Mouse (Mus musculus) cerebellum, postnatal 14 days (tissue): ENCODE measurements around the gene Txndc15.
"Not testable (repeated sequence)": the region's sequence is repeated elsewhere in the genome, so short reads cannot be mapped to it uniquely, and the experiment has no call there.

Experiments used
- DNase-seq, 2 experiments: peaks; one replicate each; pipeline ENCODE4 v3.0.0; 2021; ENCODE audit warnings: mixed read lengths in 2 of 2

Txndc15 gene

GRCm38 (mm10) chr13:55714501-55715166 is at the start of gene Txndc15:
Gene Txndc15 (plus strand): TSS chr13:55714650.
- DNase-seq = peak; percentile 93 to 95

GRCm38 (mm10) chr13:55668550-55668949 is 45.9 kb upstream of the Txndc15 start:
- peak; percentile 42 to 68 for DNase-seq

- no peak for DNase-seq
Measured at GRCm38 (mm10) chr13:55672711-55673110, 41.7 kb upstream of the Txndc15 start.

- DNase-seq = no peak
Measured at GRCm38 (mm10) chr13:55677364-55677763, 37.1 kb upstream of the Txndc15 start.

- DNase-seq = no peak
Measured at GRCm38 (mm10) chr13:55682201-55682600, 32.2 kb upstream of the Txndc15 start.

- DNase-seq = no peak
Measured at GRCm38 (mm10) chr13:55683581-55683980, 30.9 kb upstream of the Txndc15 start.

GRCm38 (mm10) chr13:55686107-55686633 is 28.3 kb upstream of the Txndc15 start:
- DNase-seq = no peak

GRCm38 (mm10) chr13:55687927-55688602 is 26.4 kb upstream of the Txndc15 start:
- DNase-seq = no peak

- peak; percentile 93 to 96 for DNase-seq
Measured at GRCm38 (mm10) chr13:55692535-55693242, 21.8 kb upstream of the Txndc15 start, which contains the start of gene B230219D22Rik. Gene B230219D22Rik (plus strand): TSS chr13:55693124.

GRCm38 (mm10) chr13:55693243-55693721 is 21.2 kb upstream of the Txndc15 start:
- DNase-seq = no peak

- no peak for DNase-seq
Measured at GRCm38 (mm10) chr13:55694110-55694509, 20.3 kb upstream of the Txndc15 start.

- DNase-seq = not testable (repeated sequence)
Measured at GRCm38 (mm10) chr13:55695989-55696388, 18.5 kb upstream of the Txndc15 start.

- no peak for DNase-seq
Measured at GRCm38 (mm10) chr13:55704301-55704700, 10.1 kb upstream of the Txndc15 start.

GRCm38 (mm10) chr13:55712846-55713245 is 1.6 kb upstream of the Txndc15 start:
- DNase-seq = no peak

- no peak for DNase-seq
Measured at GRCm38 (mm10) chr13:55715167-55715512, 690 bp downstream of the Txndc15 start.

GRCm38 (mm10) chr13:55715908-55716510 is 1.6 kb downstream of the Txndc15 start:
- DNase-seq = no peak

GRCm38 (mm10) chr13:55721516-55721915 is 7.1 kb downstream of the Txndc15 start:
- peak; percentile 66 to 75 for DNase-seq

- DNase-seq = no peak
Measured at GRCm38 (mm10) chr13:55721995-55722394, 7.5 kb downstream of the Txndc15 start.

- peak; percentile 35 to 41 for DNase-seq
Measured at GRCm38 (mm10) chr13:55726598-55727119, 12.2 kb downstream of the Txndc15 start.

- peak; percentile 82 to 87 for DNase-seq
Measured at GRCm38 (mm10) chr13:55727120-55727838, 12.8 kb downstream of the Txndc15 start, which contains the start of gene Pcbd2. Gene Pcbd2 (plus strand): TSS chr13:55727368.

- peak; percentile 63 to 75 for DNase-seq
Measured at GRCm38 (mm10) chr13:55727839-55728238, 13.4 kb downstream of the Txndc15 start.

- no peak for DNase-seq
Measured at GRCm38 (mm10) chr13:55730716-55731115, 16.3 kb downstream of the Txndc15 start.
